8 mouse cellular contexts compared by ENCODE assay signal in genomic region chr1:160036996-160037521, GRCm38 (mm10). TPM values are rescaled to one million over a fixed set of nuclear protein-coding genes. Genes with fewer than 3 reads are reported as not detected.
DNase-seq lines count a peak whose midpoint lies in the region; ATAC-seq and TF ChIP-seq lines count a peak whose summit lies in the region.

No protein-coding gene starts in this region.

- no peak overlapping the region for H3K9ac ChIP-seq in heart, embryonic 11.5 days (ENCODE audit: low read depth, low read length)
- H3K9ac ChIP-seq in kidney, postnatal 0 days (ENCODE audit: low read depth, low read length), result no peak overlapping the region

- H3K27me3 ChIP-seq in spleen, adult 2 months (ENCODE audit: control insufficient read depth, insufficient read depth, low read length), result no peaks in the 10 kb centered on the region
- H3K27me3 ChIP-seq in heart, embryonic 11.5 days (ENCODE audit: control insufficient read depth, insufficient read depth, low read length), result no peaks in the 10 kb centered on the region
- no peaks in the 10 kb centered on the region for H3K27me3 ChIP-seq in kidney, postnatal 0 days (ENCODE audit: insufficient read depth, low read length)

- H3K9me3 ChIP-seq in heart, embryonic 11.5 days (replicated peaks; ENCODE audit: control insufficient read depth, low read length), result no peaks in the 10 kb centered on the region
- no peaks in the 10 kb centered on the region for H3K9me3 ChIP-seq in kidney, postnatal 0 days (replicated peaks; ENCODE audit: low read length)

- TF ChIP-seq POLR2A in spleen, adult 2 months (IDR thresholded peaks at IDR 0.05; ENCODE audit: low read depth, low read length), result no peak

- H3K4me3 ChIP-seq in spleen, adult 2 months (ENCODE audit: extremely low read depth, insufficient read depth, insufficient read length), result no peak overlapping the region
- no peak overlapping the region for H3K4me3 ChIP-seq in heart, embryonic 11.5 days (ENCODE audit: low read depth, low read length)
- H3K4me3 ChIP-seq in kidney, postnatal 0 days (replicated peaks; ENCODE audit: low read depth, low read length), result no peak overlapping the region

- no peak for DNase-seq in spleen, adult 2 months (ENCODE audit: low read depth in 1 of 2, low spot score in 2 of 2)
- DNase-seq in spleen, postnatal 4 days (ENCODE audit: low spot score in 2 of 2), result no peak
- peak; percentile 77 for DNase-seq in kidney, postnatal 0 days (ENCODE audit: low spot score)
- no peak for DNase-seq in thymus, postnatal 14 days
- DNase-seq in layer of hippocampus, adult 9-10 months (ENCODE audit: low spot score), result no peak

- WGBS in spleen, adult 2 months, result 57% methylated on average over 5 of the region's 5 CpGs
- WGBS in heart, embryonic 11.5 days (ENCODE audit: insufficient replicate concordance), result 63% methylated on average over 5 of the region's 5 CpGs
- 46% methylated on average over 5 of the region's 5 CpGs for WGBS in kidney, postnatal 0 days

- H3K27ac ChIP-seq in spleen, adult 2 months (ENCODE audit: insufficient read depth, low read length), result peak overlapping the region; percentile 50; the same call in 1 of the 2 replicates
- H3K27ac ChIP-seq in heart, embryonic 11.5 days (ENCODE audit: low read depth, low read length), result no peak overlapping the region
- H3K27ac ChIP-seq in kidney, postnatal 0 days, result peak overlapping the region; percentile 83

- no peaks in the 10 kb centered on the region for H3K36me3 ChIP-seq in spleen, adult 2 months (ENCODE audit: control insufficient read depth, insufficient read depth, low read length)
- H3K36me3 ChIP-seq in heart, embryonic 11.5 days (ENCODE audit: control insufficient read depth, insufficient read depth, low read length), result no peaks in the 10 kb centered on the region
- no peaks in the 10 kb centered on the region for H3K36me3 ChIP-seq in kidney, postnatal 0 days (ENCODE audit: insufficient read depth, low read length)

- no peak overlapping the region for H3K4me2 ChIP-seq in heart, embryonic 11.5 days
- no peak overlapping the region for H3K4me2 ChIP-seq in kidney, postnatal 0 days (ENCODE audit: low read length)

- peaks cover 8% of the 10 kb centered on the region for H3K4me1 ChIP-seq in spleen, adult 2 months (ENCODE audit: control insufficient read depth, insufficient read depth, insufficient read length)
- peaks cover 2% of the 10 kb centered on the region; the same call in 1 of the 2 replicates for H3K4me1 ChIP-seq in heart, embryonic 11.5 days (ENCODE audit: control insufficient read depth, insufficient read depth, low read length)
- peaks cover 6% of the 10 kb centered on the region; the same call in 1 of the 2 replicates for H3K4me1 ChIP-seq in kidney, postnatal 0 days (replicated peaks; ENCODE audit: insufficient read depth, low read length)

- no peak for TF ChIP-seq CTCF in spleen, adult 2 months (IDR thresholded peaks at IDR 0.05; ENCODE audit: extremely low read depth, insufficient read depth, insufficient read length, insufficient replicate concordance)
- TF ChIP-seq CTCF in kidney, postnatal 0 days (IDR thresholded peaks at IDR 0.05; ENCODE audit: low read depth), result no peak

- 0 out of 2 replicates have a peak, but pooled peaks have one; percentile 22 for ATAC-seq in heart, embryonic 11.5 days (replicated peaks; ENCODE audit: insufficient number of reproducible peaks, low FRiP score, low TSS enrichment)
- ATAC-seq in kidney, postnatal 0 days (replicated peaks; ENCODE audit: low FRiP score, low read depth), result peak; percentile 46; the same call in 1 of the 2 replicates
- 0 out of 2 replicates have a peak, but pooled peaks have one; percentile 17 for ATAC-seq in megakaryocyte-erythroid progenitor cell, adult 5-6 weeks (replicated peaks; ENCODE audit: low FRiP score, low TSS enrichment, poor library complexity, severe bottlenecking)
- no peak for ATAC-seq in erythroblast, adult 5-6 weeks (replicated peaks; ENCODE audit: low FRiP score, poor library complexity, severe bottlenecking)

RNA-seq across cellular contexts. Expression of gene 4930523C07Rik, which starts 7.1 kb away (rescaled TPM):
- 37.4 and 37.9 TPM in 2 replicates for polyA plus RNA-seq in spleen, adult 2 months (2012; rRNA removed)
- polyA plus RNA-seq in heart, embryonic 11.5 days (2014; fragmentation: Nextera tagmentation; extraction: Ambion mirVana), result 13.3 and 15.0 TPM in 2 replicates
- polyA plus RNA-seq in kidney, postnatal 0 days (2015; fragmentation: Nextera tagmentation; extraction: Ambion mirVana), result 35.2 and 35.6 TPM in 2 replicates
- 14.5 and 28.5 TPM in 2 replicates for total RNA-seq in megakaryocyte-erythroid progenitor cell, adult 5-6 weeks (2014; fragmentation: Nextera tagmentation)
- 21.3 and 27.3 TPM in 2 replicates for total RNA-seq in megakaryocyte-erythroid progenitor cell, adult 5-6 weeks (2017)
- total RNA-seq in erythroblast, adult 5-6 weeks (2015; ENCODE audit: low replicate concordance), result 11.7 and 14.2 TPM in 2 replicates
- 30.2 and 31.4 TPM in 2 replicates for total RNA-seq in erythroblast, adult 5-6 weeks (2017; ENCODE audit: low replicate concordance)
